Mouse (Mus musculus) adrenal gland, adult 10 weeks (tissue): Measurements from ENCODE around the gene Kmt5c. TPM values are rescaled to one million over a fixed set of nuclear protein-coding genes. Genes with fewer than 3 reads are reported as not detected.

ENCODE experiments used
- polyA plus RNA-seq: library from polyadenylated mRNA; stranded (reverse); fragments of 350-450 nt; fragmentation: Illumina TruSeq; extraction: RNeasy Lipid Tissue Mini Kit (QIAGEN cat#74804); gene quantifications from one replicate; pipeline ENCODE4 v1.2.3, GENCODE M21; 2014; ENCODE audit warnings: low read depth, low replicate concordance

Gene Kmt5c
- 1.4 TPM for polyA plus RNA-seq

DNA sequence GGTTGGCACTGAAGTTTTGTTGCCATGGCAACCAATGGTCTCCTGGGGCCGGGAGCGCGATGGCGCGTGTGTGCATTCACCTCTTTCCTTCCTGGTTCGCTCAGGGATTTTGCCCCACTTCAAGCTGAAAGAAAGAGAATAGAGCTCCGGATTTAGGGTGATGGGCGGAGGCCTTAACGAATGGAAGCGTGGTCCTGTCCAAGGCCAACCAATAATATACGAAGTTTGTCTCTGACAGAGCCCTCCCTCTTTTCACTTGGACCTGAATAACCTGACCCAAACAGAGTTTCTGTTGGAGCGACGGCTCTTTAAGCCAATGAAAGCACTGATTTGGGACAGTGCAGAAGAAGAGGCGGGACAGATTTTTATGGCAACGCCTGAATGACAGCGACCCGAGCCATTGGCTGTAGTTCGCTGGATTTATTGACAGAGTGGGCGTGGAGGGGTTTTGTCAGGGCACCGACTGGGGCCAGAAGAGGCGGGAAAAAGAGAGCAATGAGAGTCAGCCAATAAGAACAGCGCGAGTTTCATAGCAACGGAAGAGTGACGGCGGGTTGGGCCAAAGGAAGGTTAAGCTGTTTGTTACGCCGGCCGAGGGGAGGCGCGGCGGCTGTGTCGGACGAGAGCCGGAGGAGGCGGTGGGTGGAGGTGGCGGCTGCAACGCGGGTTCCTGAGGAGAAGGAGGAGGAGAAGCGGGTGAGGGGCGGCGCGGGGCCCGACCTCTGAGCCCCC is at the start of gene Kmt5c:
TSS of gene Kmt5c (plus strand) at position 572 of the 732 bp plus-strand sequence.

DNA sequence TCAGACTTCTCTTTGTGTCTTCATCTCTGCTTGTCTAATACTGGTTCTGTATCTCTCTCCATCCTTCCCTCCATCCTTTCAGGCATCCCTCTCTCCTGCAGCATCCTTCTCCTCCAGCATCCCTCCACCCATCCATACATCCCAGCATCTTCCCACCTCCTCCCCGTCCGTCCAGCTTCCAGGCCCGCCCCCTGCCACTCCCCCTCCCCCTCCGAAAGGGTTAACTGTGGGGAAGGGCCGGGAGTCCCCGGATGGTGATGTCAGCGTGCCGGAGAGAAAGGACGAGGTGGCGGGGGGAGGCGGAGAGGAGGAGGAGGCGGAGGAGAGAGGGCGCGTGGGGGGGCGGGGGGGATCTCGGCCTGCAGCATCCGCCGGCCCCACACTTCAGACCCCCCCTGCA is 49.5 kb upstream of the Kmt5c start, which contains the start of gene Brsk1:
TSS of gene Brsk1 (plus strand) at position 218 of the 400 bp plus-strand sequence.

DNA sequence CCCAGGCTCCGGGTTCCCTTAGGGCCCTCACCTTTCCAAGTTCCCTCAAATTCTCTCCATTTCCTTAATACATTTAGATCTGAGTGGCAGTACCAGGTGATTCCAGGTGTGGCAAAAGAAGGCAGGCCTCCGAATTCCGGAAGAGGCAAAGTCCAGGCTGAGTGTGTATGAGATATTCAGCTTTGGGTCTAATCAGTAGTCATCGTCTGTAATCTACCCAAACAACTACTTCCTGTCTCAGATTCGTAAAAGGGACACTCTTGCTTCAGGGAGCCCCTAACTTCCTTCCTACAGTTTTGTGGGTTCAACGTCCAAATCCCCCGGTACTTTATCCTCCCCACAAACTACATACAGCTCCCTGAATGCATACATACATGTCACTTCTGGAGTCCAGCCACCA is 14.7 kb upstream of the Kmt5c start, which contains the start of gene Tmem150b:
TSS of gene Tmem150b (minus strand) at position 81 of the 400 bp plus-strand sequence.

DNA sequence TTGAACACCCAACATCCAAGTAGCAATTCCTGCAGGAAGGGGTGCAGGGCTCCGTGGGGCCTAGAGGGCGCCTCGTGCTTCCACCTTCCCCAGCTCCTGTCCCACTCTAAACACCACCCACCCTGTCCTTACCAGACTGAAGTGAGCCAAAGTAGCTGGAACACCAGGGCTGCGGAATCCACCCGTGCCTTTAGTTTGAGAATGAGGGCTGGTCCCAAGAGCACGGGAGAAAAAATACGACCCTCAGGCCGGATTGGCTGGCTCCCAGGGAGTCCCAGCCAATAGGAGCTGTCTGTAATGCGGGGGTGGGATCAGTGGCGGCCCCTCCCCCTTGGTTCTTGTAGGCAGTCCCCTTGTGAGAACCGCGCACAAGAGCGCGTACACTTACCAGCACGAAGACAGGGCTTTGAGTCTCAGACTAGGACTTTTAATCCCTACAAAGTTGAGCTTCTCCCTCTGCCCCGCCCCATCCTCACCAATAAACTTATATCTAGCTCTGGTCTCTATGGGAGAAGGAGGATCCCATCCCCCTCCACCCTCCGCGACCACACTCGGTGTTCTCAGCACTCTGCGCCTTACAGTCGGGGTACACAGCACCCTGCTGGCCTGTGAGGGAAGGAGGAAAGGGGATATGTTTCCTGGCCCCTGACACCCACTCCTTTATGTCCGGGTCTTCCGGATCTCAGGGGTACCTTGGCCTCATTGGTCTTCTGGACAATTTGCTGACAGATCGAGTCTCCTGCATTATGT is 13.1 kb downstream of the Kmt5c start, which contains the start of gene Cox6b2:
TSS of gene Cox6b2 (minus strand) at position 274 of the 750 bp plus-strand sequence.

DNA sequence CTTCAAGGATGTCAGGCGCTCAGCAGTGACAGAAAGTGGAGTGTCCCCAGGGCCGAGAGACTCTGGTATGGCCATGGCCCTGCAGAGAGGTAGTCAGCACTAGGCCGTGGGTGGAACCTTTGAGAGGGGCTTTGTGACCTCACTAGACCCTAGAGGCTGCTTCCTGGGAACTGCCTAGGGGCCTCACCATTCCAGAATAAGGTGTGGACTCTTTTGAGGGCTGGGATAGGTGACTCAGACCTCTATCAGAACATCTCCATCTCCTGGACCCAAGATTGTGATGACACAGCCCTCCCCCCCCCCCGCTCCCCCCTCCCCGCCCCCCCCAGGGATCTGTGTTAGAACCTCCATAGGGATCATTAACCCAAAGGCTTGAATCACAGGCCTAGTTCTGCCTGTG is 31.3 kb downstream of the Kmt5c start, which contains the start of gene Fam71e2:
TSS of gene Fam71e2 (minus strand) at position 101 of the 400 bp plus-strand sequence.

DNA sequence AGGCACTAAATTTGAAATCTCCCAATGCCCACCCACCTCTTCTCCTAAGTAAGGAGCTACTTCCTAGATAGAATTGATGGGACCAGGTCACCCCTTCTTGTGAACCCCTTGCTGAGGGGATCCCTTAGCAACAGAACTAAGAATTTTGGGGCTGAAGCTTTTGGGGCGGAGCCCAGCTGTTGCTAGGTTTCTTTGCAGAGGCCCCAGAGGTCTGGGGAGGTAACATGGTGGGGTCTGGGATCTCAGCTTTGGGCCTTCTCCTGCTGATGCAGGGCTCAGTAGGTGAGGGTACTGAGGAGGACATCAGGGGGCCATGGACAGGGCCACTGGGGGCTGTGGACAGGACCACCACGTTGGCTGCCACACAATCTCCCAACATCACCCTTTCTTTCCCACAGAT is 42.8 kb downstream of the Kmt5c start, which contains the start of the genes Il11 and Tmem190:
TSS of gene Il11 (minus strand) at position 101 of the 400 bp plus-strand sequence.
TSS of gene Tmem190 (plus strand) at position 179 of the 400 bp plus-strand sequence.

DNA sequence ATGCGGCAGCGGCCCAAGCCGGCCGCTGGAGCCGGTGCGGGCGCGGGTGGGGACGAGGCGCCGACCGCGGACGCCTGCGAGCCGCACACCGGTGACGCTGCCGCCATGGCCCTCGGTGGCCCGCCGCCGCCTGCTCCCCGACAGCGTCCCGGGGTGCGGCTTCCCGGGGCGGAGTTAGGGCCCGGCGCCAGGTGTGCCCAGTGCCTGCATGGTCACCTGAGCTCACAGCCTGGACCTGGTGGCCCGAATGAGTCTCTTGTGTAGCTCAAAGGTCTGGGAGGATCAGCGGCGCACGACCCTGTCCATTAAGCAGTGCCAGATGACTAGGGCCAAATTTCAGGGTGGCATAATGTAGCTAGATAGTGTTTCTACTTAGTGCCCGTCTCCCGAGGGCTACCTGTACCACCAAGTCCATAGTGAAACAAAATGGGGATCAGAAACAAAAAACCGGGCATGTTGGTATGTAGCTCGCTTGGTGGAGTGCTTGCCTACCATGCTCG is 49.6 kb downstream of the Kmt5c start, which contains the start of gene Tmem238:
TSS of gene Tmem238 (minus strand) at position 221 of the 500 bp plus-strand sequence.

DNA sequence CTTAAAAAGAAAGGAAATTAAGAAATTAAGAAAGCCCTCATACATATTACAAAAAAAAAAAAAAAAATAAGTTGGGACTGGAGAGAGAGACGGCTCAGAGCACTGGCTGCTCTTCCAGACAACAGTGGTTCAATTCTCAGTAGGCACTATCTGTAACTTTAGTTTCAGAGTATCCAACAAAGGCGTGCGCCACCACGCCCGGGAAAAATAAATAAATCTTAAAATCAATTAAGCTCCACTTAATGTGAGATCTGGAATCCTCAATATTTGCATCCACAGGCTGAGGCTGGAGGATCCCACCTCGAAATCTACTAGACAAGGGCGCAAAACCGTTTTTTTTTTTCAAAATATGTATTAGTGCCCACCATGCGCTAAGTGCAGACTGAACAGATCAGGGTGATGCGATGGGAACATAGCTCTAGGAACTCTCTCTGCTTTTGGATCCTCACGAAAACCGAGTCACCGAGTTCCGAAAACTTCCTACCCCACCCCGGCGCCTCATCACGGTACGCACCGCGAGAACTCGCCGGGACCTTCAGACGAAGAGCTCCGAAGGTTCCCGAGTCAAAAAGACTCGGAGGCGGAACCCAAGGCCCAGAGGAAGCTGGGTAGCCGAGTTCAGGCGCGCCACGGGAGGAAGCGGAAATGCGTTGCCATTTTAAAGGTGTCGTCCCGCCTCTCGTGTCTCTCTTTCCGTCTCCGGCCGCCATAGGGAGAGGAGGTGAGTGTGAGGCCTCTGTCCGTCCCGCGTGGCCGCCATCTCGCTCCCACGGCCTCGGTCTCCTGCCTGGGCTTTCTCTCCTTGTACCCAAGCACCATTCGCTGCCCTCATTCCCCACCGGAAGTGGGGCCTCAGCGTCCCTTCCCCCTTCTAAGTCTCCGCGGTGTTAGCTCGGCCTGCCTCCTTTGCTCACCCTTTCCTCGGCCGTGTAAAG is 52.6 kb downstream of the Kmt5c start, which contains the start of gene Rpl28:
TSS of gene Rpl28 (plus strand) at position 597 of the 935 bp plus-strand sequence.

Other genes starting within 250 kb of the Kmt5c start
- gene Ppp1r12c, start 238.4 kb upstream of the Kmt5c start, polyA plus RNA-seq = 9.2 TPM
- not detected for gene Tnnt1, start 223.7 kb upstream of the Kmt5c start, polyA plus RNA-seq
- gene Tnni3, start 215.9 kb upstream of the Kmt5c start, polyA plus RNA-seq = not detected
- gene Dnaaf3, start 207.7 kb upstream of the Kmt5c start, polyA plus RNA-seq = not detected
- 1.2 TPM for gene Syt5, start 192.6 kb upstream of the Kmt5c start, polyA plus RNA-seq
- not detected for gene Ptprh, start 136.1 kb upstream of the Kmt5c start, polyA plus RNA-seq
- 0.99 TPM for gene Tmem86b, start 108.7 kb upstream of the Kmt5c start, polyA plus RNA-seq
- 11.8 TPM for gene Ppp6r1, start 81.1 kb upstream of the Kmt5c start, polyA plus RNA-seq
- gene Hspbp1, start 55.0 kb upstream of the Kmt5c start, polyA plus RNA-seq = not detected
- 0.35 TPM for gene Brsk1, start 49.5 kb upstream of the Kmt5c start, polyA plus RNA-seq
- not detected for gene Tmem150b, start 14.9 kb upstream of the Kmt5c start, polyA plus RNA-seq
- gene Cox6b2, start 13.0 kb downstream of the Kmt5c start, polyA plus RNA-seq = not detected
- not detected for gene Fam71e2, start 31.2 kb downstream of the Kmt5c start, polyA plus RNA-seq
- gene Il11, start 42.7 kb downstream of the Kmt5c start, polyA plus RNA-seq = not detected
- not detected for gene Tmem190, start 42.8 kb downstream of the Kmt5c start, polyA plus RNA-seq
- gene Tmem238, start 49.5 kb downstream of the Kmt5c start, polyA plus RNA-seq = 0.76 TPM
- 12.7 TPM for gene Rpl28, start 52.8 kb downstream of the Kmt5c start, polyA plus RNA-seq
- gene Ube2s, start 72.5 kb downstream of the Kmt5c start, polyA plus RNA-seq = 4.3 TPM
- 1.0 TPM for gene Shisa7, start 104.6 kb downstream of the Kmt5c start, polyA plus RNA-seq
- 3.3 TPM for gene Isoc2b, start 130.1 kb downstream of the Kmt5c start, polyA plus RNA-seq
- gene Isoc2a, start 137.0 kb downstream of the Kmt5c start, polyA plus RNA-seq = 2.7 TPM
- not detected for gene Gm36210, start 166.4 kb downstream of the Kmt5c start, polyA plus RNA-seq
- not detected for gene Zfp628, start 175.1 kb downstream of the Kmt5c start, polyA plus RNA-seq
- gene Nat14, start 181.9 kb downstream of the Kmt5c start, polyA plus RNA-seq = 1.2 TPM
- not detected for gene Ssc5d, start 185.7 kb downstream of the Kmt5c start, polyA plus RNA-seq
- not detected for gene Sbk2, start 224.3 kb downstream of the Kmt5c start, polyA plus RNA-seq
- gene Sbk3, start 231.1 kb downstream of the Kmt5c start, polyA plus RNA-seq = not detected